Mouse (Mus musculus) hindbrain, embryonic 14.5 days (tissue): Measurements from ENCODE around the gene Tnpo2. TPM values are rescaled to one million over a fixed set of nuclear protein-coding genes. Genes with fewer than 3 reads are reported as not detected.
A peak's percentile ranks its signal among the peaks of the same experiment; 100 is the strongest.

Experiments
- ATAC-seq: fragments of 200-750 bp; cut with Nextera tagmentation; 2 replicates; pipeline ENCODE4 v1.8.0; 2017; ENCODE audit warnings: moderate number of reproducible peaks, mild to moderate bottlenecking, moderate TSS enrichment, moderate library complexity; ENCODE audit not compliant: low FRiP score
- DNase-seq: peaks from one replicate; pipeline ENCODE4 v3.0.0-alpha.2; 2015; ENCODE audit warnings: low spot score
- H3K27ac ChIP-seq: fragments of 300-500 bp; sonication (generic); 2 replicates; pipeline ENCODE4 v1.5.1; 2014; ENCODE audit warnings: mild to moderate bottlenecking, moderate library complexity
- H3K27me3 ChIP-seq: fragments of 300-500 bp; sonication (generic); 2 replicates; pipeline ENCODE4 v1.6.1; 2014; ENCODE audit warnings: mild to moderate bottlenecking, low read length, mixed read lengths; ENCODE audit not compliant: control insufficient read depth, insufficient read depth
- H3K36me3 ChIP-seq: fragments of 300-500 bp; sonication (generic); replicated peaks from 2 replicates; pipeline ENCODE4 v1.6.1; 2014; ENCODE audit not compliant: control insufficient read depth, insufficient read depth
- H3K4me1 ChIP-seq: fragments of 300-500 bp; sonication (generic); replicated peaks from 2 replicates; pipeline ENCODE4 v1.6.1; 2014; ENCODE audit warnings: antibody characterized with exemption, low read length, mixed read lengths; ENCODE audit not compliant: control insufficient read depth, insufficient read depth
- H3K4me2 ChIP-seq: fragments of 300-500 bp; sonication (generic); replicated peaks from 2 replicates; pipeline ENCODE4 v1.6.1; 2014; ENCODE audit warnings: mild to moderate bottlenecking, moderate library complexity
- H3K4me3 ChIP-seq: fragments of 300-500 bp; sonication (generic); replicated peaks from 2 replicates; pipeline ENCODE4 v1.5.1; 2014; ENCODE audit warnings: mild to moderate bottlenecking, low read length
- H3K9ac ChIP-seq: fragments of 300-500 bp; sonication (generic); 2 replicates; pipeline ENCODE4 v1.6.1; 2014
- H3K9me3 ChIP-seq: fragments of 300-500 bp; sonication (generic); 2 replicates; pipeline ENCODE4 v1.6.1; 2016; ENCODE audit warnings: low read length; ENCODE audit not compliant: control insufficient read depth
- WGBS: fragments of 180-500 bp; shearing (Covaris S2); extraction: QIAGEN DNeasy Blood & Tissue Kit; methylation state at CpG from one replicate; pipeline ENCODE4 v1.1.7; 2014; 5-methylcytosine and 5-hydroxymethylcytosine counted together
- polyA plus RNA-seq: library from polyadenylated mRNA; unstranded; fragments of >200 nt; fragmentation: Nextera tagmentation; extraction: Ambion mirVana; gene quantifications from 2 replicates; pipeline ENCODE4 v1.2.1, GENCODE M21; 2014

Tnpo2 gene
- polyA plus RNA-seq, 1 experiment from 2014 or later = 42.4 TPM

GRCm38 (mm10) chr8:85062603-85063002, 25.9 kb downstream of the Tnpo2 start:
- H3K27ac ChIP-seq = no peak overlapping the region
- no peak overlapping the region for H3K4me3 ChIP-seq
- H3K9me3 ChIP-seq = no peaks in the 10 kb centered on the region
- peaks cover 16% of the 10 kb centered on the region for H3K4me1 ChIP-seq
- ATAC-seq (no peak), DNase-seq (no peak)
- WGBS = 98% methylated on average over 4 of the region's 4 CpGs
- H3K27me3 ChIP-seq = no peaks in the 10 kb centered on the region
- H3K36me3 ChIP-seq = peaks cover 57% of the 10 kb centered on the region
- no peak overlapping the region for H3K4me2 ChIP-seq
- no peak overlapping the region for H3K9ac ChIP-seq

GRCm38 (mm10) chr8:85065213-85065612, 28.5 kb downstream of the Tnpo2 start:
- peaks cover 68% of the 10 kb centered on the region for H3K36me3 ChIP-seq
- H3K27ac ChIP-seq = no peak overlapping the region
- no peak overlapping the region for H3K4me3 ChIP-seq
- ATAC-seq (no peak), DNase-seq (no peak)
- no peak overlapping the region for H3K4me2 ChIP-seq
- no peak overlapping the region for H3K9ac ChIP-seq
- no peaks in the 10 kb centered on the region for H3K27me3 ChIP-seq
- 25% methylated on average over 2 of the region's 2 CpGs for WGBS
- peaks cover 16% of the 10 kb centered on the region for H3K4me1 ChIP-seq
- no peaks in the 10 kb centered on the region for H3K9me3 ChIP-seq

GRCm38 (mm10) chr8:85067155-85067554, 30.4 kb downstream of the Tnpo2 start:
- Histone ChIP-seq H3K9me3 (no peaks in the 10 kb centered on the region), H3K36me3 (peaks cover 63% of the 10 kb centered on the region), H3K4me1 (peaks cover 6% of the 10 kb centered on the region), H3K4me2 (no peak overlapping the region), H3K27me3 (no peaks in the 10 kb centered on the region), H3K9ac (no peak overlapping the region), H3K4me3 (no peak overlapping the region), H3K27ac (no peak overlapping the region)
- no peak for ATAC-seq
- WGBS = 91% methylated on average over 2 of the region's 2 CpGs
- DNase-seq = no peak

- Histone ChIP-seq H3K36me3 (peaks cover 55% of the 10 kb centered on the region), H3K27ac (no peak within 1 kb of the TSS), H3K9me3 (no peaks in the 10 kb centered on the region), H3K4me2 (no peak within 1 kb of the TSS), H3K4me1 (peaks cover 14% of the 10 kb centered on the region), H3K4me3 (no peak within 1 kb of the TSS), H3K27me3 (no peaks in the 10 kb centered on the region), H3K9ac (no peak within 1 kb of the TSS)
- DNase-seq (no peak), ATAC-seq (no peak)
Measured at GRCm38 (mm10) chr8:85067982-85068381, 31.3 kb downstream of the Tnpo2 start, which contains the start of gene Gm5741. Gm5741 (minus strand) TSS chr8:85067982.

- H3K4me3 ChIP-seq = peak overlapping the region; percentile 83
- peak overlapping the region; percentile 86 for H3K27ac ChIP-seq
- no peak for ATAC-seq
- 81% methylated on average over 5 of the region's 5 CpGs for WGBS
- peak overlapping the region; percentile 72 for H3K4me2 ChIP-seq
- H3K9me3 ChIP-seq = no peaks in the 10 kb centered on the region
- DNase-seq = no peak
- peaks cover 60% of the 10 kb centered on the region for H3K36me3 ChIP-seq
- peak overlapping the region; percentile 79; the same call in 1 of the 2 replicates for H3K9ac ChIP-seq
- H3K4me1 ChIP-seq = peaks cover 15% of the 10 kb centered on the region
- H3K27me3 ChIP-seq = no peaks in the 10 kb centered on the region
Measured at GRCm38 (mm10) chr8:85071041-85071440, 34.3 kb downstream of the Tnpo2 start.

- DNase-seq (peak; percentile 91), ATAC-seq (peak; percentile 89)
- H3K27me3 ChIP-seq = no peaks in the 10 kb centered on the region
- H3K4me3 ChIP-seq = peak within 1 kb of the TSS; percentile 83
- no peaks in the 10 kb centered on the region for H3K9me3 ChIP-seq
- under 1% methylated on average over 68 of the region's 68 CpGs for WGBS
- peaks cover 60% of the 10 kb centered on the region for H3K36me3 ChIP-seq
- H3K9ac ChIP-seq = peak within 1 kb of the TSS; percentile 79
- H3K4me1 ChIP-seq = peaks cover 15% of the 10 kb centered on the region
- H3K27ac ChIP-seq = peak within 1 kb of the TSS; percentile 86
- peak within 1 kb of the TSS; percentile 72 for H3K4me2 ChIP-seq
Measured at GRCm38 (mm10) chr8:85071514-85072281, 35.0 kb downstream of the Tnpo2 start, which contains the start of gene Dhps. Dhps (plus strand) TSS chr8:85071757.

GRCm38 (mm10) chr8:85072364-85072929, 35.7 kb downstream of the Tnpo2 start:
- ATAC-seq = no peak
- H3K4me3 ChIP-seq = peak overlapping the region; percentile 83
- peaks cover 54% of the 10 kb centered on the region for H3K36me3 ChIP-seq
- peak overlapping the region; percentile 72 for H3K4me2 ChIP-seq
- no peaks in the 10 kb centered on the region for H3K27me3 ChIP-seq
- H3K4me1 ChIP-seq = peaks cover 15% of the 10 kb centered on the region
- DNase-seq = no peak
- peak overlapping the region; percentile 79 for H3K9ac ChIP-seq
- WGBS = 42% methylated on average over 9 of the region's 9 CpGs
- peak overlapping the region; percentile 86 for H3K27ac ChIP-seq
- no peaks in the 10 kb centered on the region for H3K9me3 ChIP-seq

GRCm38 (mm10) chr8:85073041-85073612, 36.4 kb downstream of the Tnpo2 start:
- Histone ChIP-seq H3K4me2 (no peak overlapping the region), H3K27me3 (no peaks in the 10 kb centered on the region), H3K4me3 (peak overlapping the region; percentile 83), H3K4me1 (peaks cover 15% of the 10 kb centered on the region), H3K9me3 (no peaks in the 10 kb centered on the region), H3K27ac (no peak overlapping the region), H3K36me3 (peaks cover 53% of the 10 kb centered on the region), H3K9ac (no peak overlapping the region; the same call in 1 of the 2 replicates)
- ATAC-seq (no peak), DNase-seq (no peak)
- 93% methylated on average over 15 of the region's 15 CpGs for whole genome bisulfite sequencing

- H3K9me3 ChIP-seq = no peaks in the 10 kb centered on the region
- H3K27ac ChIP-seq = no peak overlapping the region
- no peak overlapping the region for H3K4me3 ChIP-seq
- H3K4me2 ChIP-seq = no peak overlapping the region
- H3K27me3 ChIP-seq = no peaks in the 10 kb centered on the region
- WGBS = 84% methylated on average over 10 of the region's 10 CpGs
- peaks cover 52% of the 10 kb centered on the region for H3K36me3 ChIP-seq
- no peak overlapping the region for H3K9ac ChIP-seq
- H3K4me1 ChIP-seq = peaks cover 15% of the 10 kb centered on the region
- ATAC-seq = no peak
- DNase-seq = no peak
Measured at GRCm38 (mm10) chr8:85074167-85074566, 37.5 kb downstream of the Tnpo2 start.
